Mouse (Mus musculus) monocyte, adult 5-6 weeks (primary cell): ENCODE measurements around the gene Zfp93. TPM values are rescaled to one million over a fixed set of nuclear protein-coding genes. Genes with fewer than 3 reads are reported as not detected.

Experiments used
- ATAC-seq: fragments of 153-309, 156-312 bp; replicated peaks from 2 replicates; pipeline ENCODE4 v1.8.0; 2017; ENCODE audit warnings: mild to moderate bottlenecking; ENCODE audit not compliant: low TSS enrichment, insufficient number of reproducible peaks, severe bottlenecking, poor library complexity, low FRiP score
- total RNA-seq: library from RNA; stranded (forward); fragments of 200-1000, 200-491, 200-594 nt; gene quantifications from 3 replicates; pipeline ENCODE4 v1.2.3, GENCODE M21; 2017

The Zfp93 gene
- total RNA-seq, 1 experiment from 2014 or later = not detected

DNA sequence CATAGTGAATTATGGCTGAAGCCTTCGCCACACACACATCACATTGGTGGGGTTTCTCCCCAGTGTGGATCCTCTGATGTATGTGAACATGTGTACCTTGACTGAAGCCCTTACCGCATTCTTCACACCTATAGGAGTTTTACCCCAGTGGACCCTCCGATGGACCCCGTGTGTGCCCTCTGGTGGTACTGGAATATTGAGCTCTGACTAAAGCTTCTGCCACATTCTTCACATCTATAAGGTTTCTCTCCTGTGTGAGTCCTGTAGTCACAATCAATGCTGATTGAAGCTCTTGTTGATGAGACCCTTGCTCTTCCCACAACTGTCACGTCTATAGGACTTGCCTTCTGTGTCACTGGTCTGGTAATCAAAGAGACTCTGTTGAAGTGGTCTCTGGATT is 17.4 kb downstream of the Zfp93 start:
- ATAC-seq = no peak

DNA sequence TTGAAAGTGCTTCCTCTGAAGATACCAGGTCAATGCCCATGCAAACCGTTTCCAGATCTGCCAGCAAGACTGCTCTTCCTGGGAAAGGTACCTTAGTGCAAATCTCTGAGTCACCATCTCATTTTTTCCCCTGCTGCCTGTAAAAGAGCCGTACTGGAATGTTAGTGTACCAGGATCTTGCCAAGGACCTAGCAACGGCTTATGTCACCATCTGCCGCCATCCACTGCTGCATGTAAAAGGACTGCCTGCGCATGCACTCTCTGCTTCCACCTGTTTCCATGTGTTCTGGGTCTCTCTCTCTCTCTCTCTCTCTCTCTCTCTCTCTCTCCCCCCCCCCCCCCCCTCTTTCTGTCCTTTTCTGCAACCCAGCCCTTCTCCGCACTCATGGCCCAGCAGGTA is 18.3 kb downstream of the Zfp93 start:
- ATAC-seq = no peak

DNA sequence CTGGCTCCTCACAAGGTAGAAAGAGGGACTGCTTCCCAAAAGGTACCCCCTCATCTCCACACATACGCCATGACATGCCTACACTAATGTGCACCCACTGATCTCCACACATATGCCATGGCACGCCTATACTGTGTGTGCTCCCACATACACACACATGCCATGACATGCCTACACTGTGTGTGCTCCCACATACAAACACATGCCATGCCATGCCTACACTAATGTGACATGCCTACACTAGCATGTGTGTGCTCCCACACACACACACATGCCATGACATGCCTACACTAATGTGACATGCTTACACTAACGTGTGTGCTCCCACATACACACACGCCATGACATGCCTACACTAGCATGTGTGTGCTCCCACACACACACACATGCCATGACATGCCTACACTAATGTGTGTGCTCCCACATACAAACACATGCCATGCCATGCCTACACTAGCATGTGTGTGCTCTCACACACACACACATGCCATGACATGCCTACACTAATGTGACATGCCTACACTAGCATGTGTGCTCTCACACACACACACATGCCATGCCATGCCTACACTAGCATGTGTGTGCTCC is 20.0 kb downstream of the Zfp93 start:
- ATAC-seq = no peak

- no peak for ATAC-seq
Observed at GRCm38 (mm10) chr7:24291387-24292090, 21.3 kb downstream of the Zfp93 start.

DNA sequence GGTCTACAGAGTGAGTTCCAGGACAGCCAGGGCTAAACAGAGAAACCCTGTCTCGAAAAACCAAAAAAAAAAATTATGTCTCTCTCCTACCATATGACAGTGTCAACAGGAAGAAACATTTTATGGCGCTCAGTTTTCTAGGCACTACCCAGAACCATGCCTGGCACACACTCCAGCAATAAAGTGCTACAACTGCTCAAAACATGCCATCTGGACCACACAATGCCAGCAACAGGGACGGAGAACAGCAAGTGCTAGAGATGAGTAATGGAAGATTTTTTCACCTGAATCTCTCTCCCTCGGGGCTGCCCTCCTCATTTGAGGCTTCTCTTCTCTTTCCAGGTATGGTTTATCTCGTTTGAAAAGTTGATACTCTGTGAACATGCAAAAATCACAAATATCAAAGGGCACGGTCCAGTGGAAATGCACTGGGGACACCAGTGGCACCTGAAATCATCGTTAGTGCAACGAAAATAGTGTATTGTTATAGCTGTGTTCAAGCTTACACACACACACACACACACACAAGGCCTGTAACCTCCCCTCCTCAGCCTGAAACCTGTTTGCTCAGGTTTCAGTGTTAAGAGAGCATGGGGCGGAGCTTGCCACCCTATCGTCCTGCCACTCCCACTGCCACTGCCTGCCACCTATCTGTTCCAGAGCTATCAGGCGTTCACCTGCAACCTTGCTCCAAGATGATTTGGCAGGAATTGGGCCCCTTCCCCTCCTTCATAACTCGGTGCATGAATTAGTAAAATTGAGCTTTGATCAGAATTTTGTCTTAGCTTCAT is 23.0 kb downstream of the Zfp93 start:
- ATAC-seq = no peak

- no peak for ATAC-seq
Observed at GRCm38 (mm10) chr7:24294763-24295162, 24.5 kb downstream of the Zfp93 start.

- no peak for ATAC-seq
Observed at GRCm38 (mm10) chr7:24295376-24295775, 25.2 kb downstream of the Zfp93 start.

- ATAC-seq = no peak
Observed at GRCm38 (mm10) chr7:24296386-24296785, 26.2 kb downstream of the Zfp93 start.

- no peak for ATAC-seq
Observed at GRCm38 (mm10) chr7:24297361-24298095, 27.3 kb downstream of the Zfp93 start.

DNA sequence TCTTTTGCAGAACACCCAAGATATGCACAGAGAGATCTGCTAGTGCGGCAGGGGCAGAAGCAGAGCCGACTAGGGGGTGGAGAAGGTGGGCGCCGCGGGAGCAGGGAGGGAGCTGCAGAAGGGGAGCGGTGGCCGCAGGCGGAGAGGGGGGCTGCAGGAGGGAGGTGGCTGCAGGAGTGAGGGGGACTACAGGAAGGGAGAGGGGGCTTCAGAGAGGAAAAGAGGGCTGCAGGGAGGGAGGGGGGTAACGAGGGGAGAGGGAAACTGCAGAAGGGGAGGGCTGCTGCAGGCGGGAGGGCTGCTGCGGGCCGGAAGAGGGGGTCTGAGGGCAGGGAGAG is 28.4 kb downstream of the Zfp93 start:
- no peak for ATAC-seq

- peak; percentile 88 for ATAC-seq
Observed at GRCm38 (mm10) chr7:24298973-24299708, 28.9 kb downstream of the Zfp93 start.

- no peak for ATAC-seq
Observed at GRCm38 (mm10) chr7:24299823-24300481, 29.7 kb downstream of the Zfp93 start.

DNA sequence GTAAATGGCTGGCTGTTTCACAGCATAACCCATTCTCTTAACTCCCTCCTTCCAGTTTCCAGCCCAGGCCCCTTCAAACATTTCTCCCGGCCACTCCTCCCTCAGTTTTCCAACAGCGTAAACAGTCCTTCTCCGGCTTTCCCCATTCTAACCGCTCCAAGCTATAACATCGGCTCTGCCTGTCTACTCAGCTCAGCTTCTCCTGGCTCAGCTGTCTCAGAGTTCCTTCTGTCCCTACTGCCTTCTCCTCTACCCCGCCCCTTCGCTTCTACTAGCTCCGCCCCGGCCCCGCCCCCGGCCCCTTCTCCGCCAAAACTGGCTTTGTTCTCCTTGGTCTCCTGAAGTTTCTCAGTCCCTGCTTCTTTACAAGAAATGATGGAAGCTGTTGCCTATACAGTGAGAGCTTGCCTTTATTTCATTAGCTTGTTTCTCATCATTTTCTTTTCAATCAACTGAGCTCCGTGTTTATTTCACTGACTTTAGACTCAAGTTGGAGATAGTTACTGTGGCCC is 30.6 kb downstream of the Zfp93 start, which contains the start of gene Zfp61:
TSS of gene Zfp61 (minus strand) at position 462 of the 512 bp plus-strand sequence.
- no peak for ATAC-seq

DNA sequence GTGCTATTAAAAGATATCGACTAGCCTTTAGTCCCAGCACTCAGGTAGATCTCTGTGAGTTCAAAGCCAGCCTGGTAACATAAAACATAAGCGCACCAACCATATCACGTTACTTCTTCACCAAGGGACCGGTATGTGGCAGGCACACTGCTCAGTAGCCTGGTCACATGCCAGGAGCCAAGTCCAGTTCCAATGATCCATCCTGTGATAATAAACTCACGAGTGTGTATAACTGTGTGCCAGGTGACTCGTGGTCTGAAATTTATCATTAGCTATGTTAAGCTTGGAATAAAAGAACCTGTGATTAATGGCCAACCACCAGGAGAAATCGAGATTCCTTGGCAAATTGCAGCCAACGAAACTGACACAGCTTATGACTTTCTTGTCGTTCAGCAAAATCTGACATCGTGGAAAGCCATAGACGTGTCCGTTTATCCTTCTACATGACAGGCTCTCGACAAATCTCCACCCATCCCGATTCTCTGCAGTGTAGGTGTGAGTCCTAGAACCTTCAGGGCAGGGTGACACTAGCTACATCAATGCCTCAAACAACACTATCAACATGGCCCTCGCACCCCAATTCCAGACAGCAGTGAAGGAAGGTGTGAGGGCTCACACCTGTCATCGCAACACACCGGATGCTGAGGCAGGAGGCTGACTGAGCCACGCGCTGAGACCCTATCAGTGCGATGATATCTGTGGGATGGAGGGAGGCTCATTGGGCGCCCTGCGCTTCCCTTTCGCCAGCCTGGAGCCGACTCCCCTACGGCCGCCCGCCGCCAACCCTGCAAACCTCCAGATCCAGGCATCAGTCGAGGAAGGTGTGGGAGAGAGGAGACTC is 45.7 kb downstream of the Zfp93 start:
- no peak; the same call in 1 of the 2 replicates for ATAC-seq

- peak; percentile 94 for ATAC-seq
Observed at GRCm38 (mm10) chr7:24316567-24317092, 46.4 kb downstream of the Zfp93 start, which contains the start of gene Zfp94. Zfp94 (minus strand) TSS chr7:24316666.

DNA sequence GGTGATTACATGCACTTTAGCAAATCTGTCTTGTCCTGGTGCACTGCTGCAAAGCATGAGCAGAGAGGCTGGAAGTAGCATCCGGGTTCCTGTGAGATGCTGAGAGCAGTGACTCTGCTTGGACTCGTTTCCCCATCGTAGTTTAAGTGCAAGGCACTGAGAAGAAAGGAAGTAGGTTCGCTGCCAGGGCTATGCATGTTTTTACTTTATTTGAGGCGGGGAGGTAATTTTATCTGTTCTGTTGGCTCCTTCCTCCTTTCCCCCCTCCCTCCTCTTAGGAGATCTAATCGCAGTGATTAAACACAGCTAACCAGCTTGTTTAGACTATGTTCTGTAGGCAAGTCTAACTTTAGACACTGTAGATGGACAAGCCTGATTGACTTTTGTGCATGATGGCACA is 48.7 kb downstream of the Zfp93 start:
- no peak for ATAC-seq

DNA sequence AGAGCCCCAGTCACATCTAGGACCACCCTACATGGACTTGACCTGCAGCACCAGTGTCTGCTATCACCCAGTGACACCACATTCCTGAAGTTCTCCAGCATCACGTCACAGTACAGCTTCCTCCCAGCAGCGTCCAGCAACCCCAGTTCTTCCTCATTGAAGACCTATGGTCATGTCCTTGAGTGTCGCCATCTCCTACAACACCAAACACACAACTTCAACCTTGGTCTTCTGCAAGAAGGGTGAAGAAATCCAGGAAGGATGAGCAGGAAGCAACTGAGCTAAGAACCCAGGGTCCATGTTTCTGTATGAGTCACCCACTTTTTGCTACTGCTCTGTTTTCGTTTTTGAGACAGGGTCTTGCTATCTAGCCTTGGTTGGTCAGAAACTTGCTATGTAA is 52.4 kb downstream of the Zfp93 start:
- no peak for ATAC-seq
